Mouse (Mus musculus) limb, embryonic 15.5 days (tissue): ENCODE measurements at regions not wholly inside any gene's neighbourhood (a gene's known extent, or its start where the extent isn't known, plus 50 kb on each side); places are given as distances from the start of the nearest gene placed in this dataset.

Source experiments
- ATAC-seq: fragments of 200-750 bp; cut with Nextera tagmentation; 2 replicates; pipeline ENCODE4 v1.8.0; 2017; ENCODE audit warnings: low read depth, moderate TSS enrichment; ENCODE audit not compliant: insufficient number of reproducible peaks, low FRiP score, low TSS enrichment
- H3K27ac ChIP-seq: fragments of 300-500 bp; sonication (generic); 2 replicates; pipeline ENCODE4 v1.5.1; 2015; ENCODE audit warnings: moderate library complexity, mild to moderate bottlenecking, inconsistent platforms
- H3K27me3 ChIP-seq: fragments of 300-500 bp; sonication (generic); 2 replicates; pipeline ENCODE4 v1.6.1; 2015; ENCODE audit warnings: inconsistent platforms
- H3K36me3 ChIP-seq: fragments of 300-500 bp; sonication (generic); 2 replicates; pipeline ENCODE4 v1.6.1; 2015; ENCODE audit warnings: inconsistent platforms
- H3K4me1 ChIP-seq: fragments of 300-500 bp; sonication (generic); 2 replicates; pipeline ENCODE4 v1.6.1; 2015; ENCODE audit warnings: inconsistent platforms
- H3K4me2 ChIP-seq: fragments of 300-500 bp; sonication (generic); 2 replicates; pipeline ENCODE4 v1.6.1; 2015; ENCODE audit warnings: mild to moderate bottlenecking, inconsistent platforms
- H3K4me3 ChIP-seq: fragments of 300-500 bp; sonication (generic); 2 replicates; pipeline ENCODE4 v1.5.1; 2015; ENCODE audit warnings: mild to moderate bottlenecking, inconsistent platforms
- H3K9ac ChIP-seq: fragments of 300-500 bp; sonication (generic); 2 replicates; pipeline ENCODE4 v1.6.1; 2015; ENCODE audit warnings: inconsistent platforms
- H3K9me3 ChIP-seq: fragments of 300-500 bp; sonication (generic); 2 replicates; pipeline ENCODE4 v1.6.1; 2016; ENCODE audit warnings: inconsistent platforms
- WGBS: fragments of 180-500 bp; shearing (Covaris S2); methylation state at CpG from one replicate; pipeline ENCODE4 v1.1.7; 2015; 5-methylcytosine and 5-hydroxymethylcytosine counted together

DNA sequence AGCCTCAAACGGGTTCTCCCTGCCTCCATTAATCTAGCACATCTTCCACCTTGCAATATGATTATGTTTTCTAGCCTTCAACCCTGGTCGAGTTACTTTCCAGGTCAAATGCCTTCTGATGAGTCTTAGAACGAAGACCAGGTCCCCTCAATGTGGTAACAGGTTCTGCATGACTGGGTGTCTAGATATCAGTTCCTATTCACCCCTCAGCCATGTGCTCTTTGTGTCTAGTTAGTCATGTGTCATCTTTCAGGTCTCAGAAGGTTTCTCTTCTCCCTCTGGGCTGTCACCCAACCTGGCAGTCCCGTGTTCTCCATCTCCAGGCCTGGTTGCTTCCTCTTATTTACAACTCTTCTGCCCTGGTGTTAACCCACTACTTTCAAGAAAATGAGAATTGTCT lies 356.7 kb downstream of the Rps24 start:
- Histone ChIP-seq H3K27ac (no peak overlapping the region), H3K4me2 (no peak overlapping the region), H3K9ac (no peak overlapping the region), H3K27me3 (no peaks in the 10 kb centered on the region), H3K36me3 (no peaks in the 10 kb centered on the region), H3K4me1 (peaks cover 41% of the 10 kb centered on the region), H3K9me3 (no peaks in the 10 kb centered on the region), H3K4me3 (no peak overlapping the region)
- WGBS: 67% methylated on average over 4 of the region's 4 CpGs
- ATAC-seq: no peak

DNA sequence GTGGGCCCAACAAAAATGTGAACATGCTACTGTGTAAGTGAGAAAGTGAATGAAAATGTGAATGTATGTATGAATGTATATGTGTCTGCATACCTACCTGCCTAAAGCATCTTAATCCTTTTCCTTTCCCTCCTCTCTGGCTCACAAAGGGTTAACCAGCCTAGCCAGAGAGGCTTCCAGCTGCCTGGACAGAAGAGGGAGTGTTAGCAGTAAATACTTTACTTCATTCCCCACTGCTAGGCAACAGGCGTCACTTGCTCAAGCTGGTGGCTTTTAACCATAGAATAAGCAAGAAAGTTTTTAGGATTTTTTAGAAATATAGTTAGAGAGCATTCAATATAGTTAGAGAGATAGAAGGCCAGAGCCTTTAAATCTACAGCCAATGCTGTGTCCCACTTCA lies 363.6 kb downstream of the Rps24 start:
- 15% methylated on average over 1 of the region's 1 CpGs for WGBS
- Histone ChIP-seq H3K27me3 (no peaks in the 10 kb centered on the region), H3K9me3 (no peaks in the 10 kb centered on the region), H3K36me3 (no peaks in the 10 kb centered on the region), H3K4me1 (peaks cover 12% of the 10 kb centered on the region; the same call in 1 of the 2 replicates), H3K4me3 (no peak overlapping the region), H3K4me2 (no peak overlapping the region), H3K27ac (peak overlapping the region; percentile 29; the same call in 1 of the 2 replicates), H3K9ac (no peak overlapping the region)
- no peak for ATAC-seq

DNA sequence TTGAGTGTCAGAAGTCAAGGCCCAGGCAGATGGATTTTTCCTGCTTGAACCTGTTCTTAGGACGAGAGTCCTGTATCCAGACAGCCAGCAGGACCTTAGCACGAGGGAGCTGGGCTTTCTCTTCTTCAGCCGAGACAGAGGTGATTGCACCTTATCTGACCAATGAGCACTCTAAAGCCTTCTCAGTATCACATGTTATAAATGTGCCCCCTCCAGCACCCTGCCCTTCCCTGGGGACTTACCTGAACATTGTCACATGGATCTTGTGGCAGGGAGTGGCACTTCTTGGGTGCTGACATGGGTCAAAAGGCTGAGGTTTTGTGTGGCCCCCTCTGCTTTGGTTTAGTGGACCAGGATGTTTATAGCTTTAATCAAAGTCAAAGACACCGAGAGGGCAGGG lies 367.5 kb downstream of the Rps24 start:
- no peak overlapping the region for H3K9ac ChIP-seq
- no peaks in the 10 kb centered on the region for H3K9me3 ChIP-seq
- no peaks in the 10 kb centered on the region for H3K36me3 ChIP-seq
- no peak overlapping the region for H3K27ac ChIP-seq
- H3K4me3 ChIP-seq: no peak overlapping the region
- no peak overlapping the region for H3K4me2 ChIP-seq
- 51% methylated on average over 4 of the region's 4 CpGs for WGBS
- no peak for ATAC-seq
- peaks cover 6% of the 10 kb centered on the region; the same call in 1 of the 2 replicates for H3K4me1 ChIP-seq
- H3K27me3 ChIP-seq: no peaks in the 10 kb centered on the region

DNA sequence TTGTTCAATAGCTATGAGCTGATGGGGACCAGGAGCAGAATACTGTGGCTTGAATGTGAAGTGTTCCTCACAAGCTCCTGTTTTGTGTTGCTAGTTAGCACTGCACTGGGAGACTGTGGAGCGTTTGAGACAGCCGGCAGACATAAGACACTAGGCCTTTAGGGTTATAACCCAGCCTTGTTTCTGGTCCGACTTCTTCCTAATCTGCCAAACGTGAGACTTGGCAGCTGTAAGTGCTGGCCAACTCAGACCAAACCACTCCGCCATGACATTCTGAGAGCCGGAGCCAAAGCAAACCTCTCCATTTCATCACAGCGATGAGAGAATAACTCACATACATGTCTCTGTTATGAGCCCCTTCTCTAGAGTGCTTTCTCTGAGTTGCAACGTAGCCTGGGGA lies 375.2 kb downstream of the Rps24 start:
- no peaks in the 10 kb centered on the region for H3K27me3 ChIP-seq
- no peaks in the 10 kb centered on the region for H3K36me3 ChIP-seq
- no peak for ATAC-seq
- 75% methylated on average over 8 of the region's 8 CpGs for WGBS
- no peak overlapping the region for H3K9ac ChIP-seq
- peaks cover 36% of the 10 kb centered on the region for H3K4me1 ChIP-seq
- no peak overlapping the region for H3K4me3 ChIP-seq
- no peak overlapping the region for H3K27ac ChIP-seq
- no peak overlapping the region for H3K4me2 ChIP-seq
- no peaks in the 10 kb centered on the region for H3K9me3 ChIP-seq

GRCm38 (mm10) chr14:24862661-24863060 lies 375.7 kb downstream of the Rps24 start:
- Histone ChIP-seq H3K9ac (no peak overlapping the region), H3K27ac (no peak overlapping the region), H3K9me3 (no peaks in the 10 kb centered on the region), H3K4me1 (peaks cover 36% of the 10 kb centered on the region), H3K27me3 (no peaks in the 10 kb centered on the region), H3K36me3 (no peaks in the 10 kb centered on the region), H3K4me3 (no peak overlapping the region), H3K4me2 (no peak overlapping the region)
- ATAC-seq: no peak
- 68% methylated on average over 7 of the region's 7 CpGs for WGBS

DNA sequence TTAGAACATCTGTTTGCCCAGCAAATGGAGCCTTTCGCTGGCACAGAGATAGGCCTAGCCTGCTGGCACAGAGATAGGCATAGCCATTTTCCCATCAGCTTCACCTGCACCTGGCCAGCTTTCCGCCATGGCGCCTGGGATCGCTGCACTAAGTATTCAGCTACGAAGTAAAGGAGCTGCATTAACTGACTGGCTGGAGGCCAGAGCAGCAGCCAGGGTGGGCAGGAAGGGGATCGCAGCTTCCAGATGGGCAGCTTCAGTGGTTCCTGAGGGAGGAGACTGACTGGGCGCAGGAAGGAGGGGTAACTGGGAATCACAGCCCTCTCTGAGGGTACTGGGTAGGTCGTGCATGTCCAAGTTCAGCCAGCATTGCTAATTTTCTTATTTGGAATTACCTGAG lies 376.2 kb downstream of the Rps24 start:
- WGBS: 44% methylated on average over 8 of the region's 8 CpGs
- Histone ChIP-seq H3K9me3 (no peaks in the 10 kb centered on the region), H3K36me3 (no peaks in the 10 kb centered on the region), H3K27ac (no peak overlapping the region), H3K4me1 (peaks cover 36% of the 10 kb centered on the region), H3K4me3 (no peak overlapping the region), H3K4me2 (no peak overlapping the region), H3K9ac (no peak overlapping the region), H3K27me3 (no peaks in the 10 kb centered on the region)
- ATAC-seq: no peak

- Histone ChIP-seq H3K9me3 (no peaks in the 10 kb centered on the region), H3K4me1 (peaks cover 26% of the 10 kb centered on the region), H3K27me3 (no peaks in the 10 kb centered on the region), H3K4me3 (no peak overlapping the region), H3K36me3 (no peaks in the 10 kb centered on the region), H3K27ac (no peak overlapping the region), H3K4me2 (no peak overlapping the region), H3K9ac (no peak overlapping the region)
- ATAC-seq: no peak
- WGBS: 69% methylated on average over 6 of the region's 6 CpGs
These were observed 378.8 kb downstream of the Rps24 start for GRCm38 (mm10) chr14:24865579-24866230.

DNA sequence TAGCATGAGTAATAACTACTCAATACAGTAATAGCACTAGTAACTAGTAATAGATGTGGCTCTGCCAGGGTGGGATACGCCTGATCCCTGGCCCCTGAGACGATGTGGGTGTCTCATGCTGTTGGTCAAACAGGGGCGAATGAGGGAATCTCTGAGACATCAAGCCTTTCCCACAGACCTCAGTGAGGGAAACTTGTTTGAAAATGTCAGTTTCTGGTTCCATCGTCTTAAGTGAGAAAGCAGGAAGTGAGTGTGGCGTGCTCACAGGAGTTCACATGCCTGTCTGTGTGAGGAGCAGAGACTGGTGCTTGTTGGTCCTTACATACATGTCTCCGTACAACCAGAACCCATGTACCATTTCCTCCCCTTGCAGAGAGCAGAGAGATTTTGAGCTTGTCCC lies 380.9 kb downstream of the Rps24 start:
- no peak overlapping the region for H3K4me3 ChIP-seq
- H3K9me3 ChIP-seq: no peaks in the 10 kb centered on the region
- H3K27ac ChIP-seq: no peak overlapping the region
- no peak for ATAC-seq
- H3K4me1 ChIP-seq: peaks cover 31% of the 10 kb centered on the region
- no peaks in the 10 kb centered on the region for H3K36me3 ChIP-seq
- H3K27me3 ChIP-seq: no peaks in the 10 kb centered on the region
- no peak overlapping the region for H3K4me2 ChIP-seq
- no peak overlapping the region for H3K9ac ChIP-seq
- WGBS: 79% methylated on average over 6 of the region's 6 CpGs

GRCm38 (mm10) chr14:24868756-24869155 lies 381.8 kb downstream of the Rps24 start:
- ATAC-seq: no peak
- H3K9ac ChIP-seq: no peak overlapping the region
- H3K4me3 ChIP-seq: no peak overlapping the region
- H3K4me1 ChIP-seq: peaks cover 25% of the 10 kb centered on the region
- H3K4me2 ChIP-seq: no peak overlapping the region
- no peaks in the 10 kb centered on the region for H3K27me3 ChIP-seq
- no peaks in the 10 kb centered on the region for H3K9me3 ChIP-seq
- no peak overlapping the region for H3K27ac ChIP-seq
- H3K36me3 ChIP-seq: no peaks in the 10 kb centered on the region
- WGBS: 73% methylated on average over 6 of the region's 6 CpGs

DNA sequence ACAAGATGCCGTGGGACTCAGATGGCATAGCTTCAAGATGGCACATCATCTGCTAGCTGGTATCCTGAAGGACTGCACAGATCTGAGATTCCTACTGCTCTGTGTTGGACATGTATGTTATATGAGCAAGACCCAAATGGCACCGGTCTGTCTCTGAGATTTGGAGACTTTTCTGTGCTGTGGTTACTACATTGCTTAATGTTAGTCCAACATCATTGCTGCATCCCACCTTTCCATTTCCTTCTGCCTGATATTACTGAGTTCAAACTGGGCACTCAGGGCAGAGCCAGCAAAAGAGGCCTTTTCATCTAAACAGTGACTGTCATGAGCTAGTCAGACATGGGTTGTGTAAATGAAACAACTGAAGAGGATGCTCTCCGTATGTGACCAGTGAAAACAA lies 383.3 kb downstream of the Rps24 start:
- peaks cover 15% of the 10 kb centered on the region for H3K4me1 ChIP-seq
- no peaks in the 10 kb centered on the region for H3K36me3 ChIP-seq
- no peak overlapping the region for H3K4me2 ChIP-seq
- no peaks in the 10 kb centered on the region for H3K9me3 ChIP-seq
- no peak overlapping the region for H3K27ac ChIP-seq
- no peak for ATAC-seq
- no peaks in the 10 kb centered on the region for H3K27me3 ChIP-seq
- WGBS: 91% methylated on average over 3 of the region's 3 CpGs
- no peak overlapping the region for H3K9ac ChIP-seq
- H3K4me3 ChIP-seq: no peak overlapping the region

DNA sequence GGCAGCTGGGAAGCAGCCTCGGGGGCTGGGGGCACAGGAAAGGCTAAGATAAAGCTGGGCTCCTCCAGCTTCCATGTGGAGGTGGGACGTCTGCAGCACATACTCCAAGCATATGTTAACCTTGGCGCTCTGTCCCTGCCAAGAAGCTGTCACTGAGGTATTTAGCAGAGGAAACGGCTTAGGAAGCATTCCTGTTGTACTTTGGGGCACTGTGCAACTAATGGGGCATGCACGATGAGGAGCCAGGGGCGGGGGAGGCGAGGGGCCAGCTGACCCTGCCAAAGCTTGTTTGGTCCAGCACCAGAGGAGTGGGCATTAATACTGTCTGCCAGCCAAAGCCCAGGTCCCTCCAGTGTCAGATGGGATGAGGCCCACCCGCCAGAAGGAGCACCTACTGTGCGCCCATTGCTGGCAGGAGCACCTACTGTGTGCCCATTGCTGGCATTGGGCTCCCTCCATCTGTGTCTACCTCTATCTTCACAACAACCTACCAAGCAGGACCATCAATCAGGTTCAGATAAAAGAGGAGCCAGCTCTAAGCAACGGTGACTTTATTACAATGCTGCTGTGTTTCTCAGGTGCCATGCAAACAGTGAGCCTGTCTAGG lies 384.6 kb downstream of the Rps24 start:
- no peaks in the 10 kb centered on the region for H3K9me3 ChIP-seq
- no peaks in the 10 kb centered on the region for H3K27me3 ChIP-seq
- peaks cover 12% of the 10 kb centered on the region for H3K4me1 ChIP-seq
- no peak overlapping the region for H3K9ac ChIP-seq
- no peak overlapping the region for H3K27ac ChIP-seq
- no peak overlapping the region for H3K4me3 ChIP-seq
- H3K4me2 ChIP-seq: no peak overlapping the region
- 0 out of 2 replicates have a peak, but pooled peaks have one; percentile 38 for ATAC-seq
- H3K36me3 ChIP-seq: no peaks in the 10 kb centered on the region
- WGBS: 56% methylated on average over 10 of the region's 10 CpGs

DNA sequence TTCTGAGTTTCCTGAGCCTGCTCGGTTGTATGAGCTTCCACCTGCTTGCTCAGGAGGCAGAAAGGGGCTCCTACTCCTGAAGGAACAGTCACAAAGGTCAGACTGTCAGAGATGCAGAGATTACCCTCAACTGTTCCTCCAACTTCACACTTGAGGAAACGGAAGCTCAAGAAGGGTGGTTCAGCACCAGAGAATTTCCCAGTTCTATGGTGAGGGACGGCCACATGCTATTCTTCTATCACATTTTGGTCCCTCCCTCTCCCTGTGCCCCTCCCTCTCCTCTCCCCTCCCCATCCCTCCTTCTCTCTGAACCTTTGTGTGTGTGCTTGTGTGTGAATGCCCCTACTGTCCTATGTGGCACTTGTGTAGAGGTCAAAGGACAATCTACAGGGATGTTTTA lies 386.0 kb downstream of the Rps24 start:
- H3K9me3 ChIP-seq: no peaks in the 10 kb centered on the region
- no peak overlapping the region for H3K27ac ChIP-seq
- no peak overlapping the region for H3K4me3 ChIP-seq
- H3K4me1 ChIP-seq: peaks cover 13% of the 10 kb centered on the region
- H3K9ac ChIP-seq: no peak overlapping the region
- ATAC-seq: no peak
- 52% methylated on average over 3 of the region's 3 CpGs for WGBS
- no peaks in the 10 kb centered on the region for H3K36me3 ChIP-seq
- H3K27me3 ChIP-seq: no peaks in the 10 kb centered on the region
- H3K4me2 ChIP-seq: no peak overlapping the region
